Mouse (Mus musculus): ENCODE data around the gene Mthfsd. TPM values are rescaled to one million over a fixed set of nuclear protein-coding genes. Genes with fewer than 3 reads are reported as not detected.

Gene Mthfsd
- polyA plus RNA-seq, 1 experiment from 2014 or later, result 60.2 TPM

- peak; percentile 39 for ATAC-seq (ENCODE audit: low FRiP score)
- H3K27me3 ChIP-seq, result peaks cover 99% of the 10 kb centered on the region
- no peaks in the 10 kb centered on the region for H3K9me3 ChIP-seq
- H3K4me3 ChIP-seq (replicated peaks), result peak within 1 kb of the TSS; percentile 47
- peak within 1 kb of the TSS; percentile 86 for H3K4me2 ChIP-seq
- H3K4me1 ChIP-seq, result peaks cover 25% of the 10 kb centered on the region
- H3K9ac ChIP-seq, result peak within 1 kb of the TSS; percentile 38; the same call in 1 of the 2 replicates
- H3K36me3 ChIP-seq (replicated peaks), result no peaks in the 10 kb centered on the region
- no peak within 1 kb of the TSS for H3K27ac ChIP-seq
- under 1% methylated on average over 64 of the region's 83 CpGs for WGBS
Observed at GRCm38 (mm10) chr8:121084210-121084951, 23.8 kb downstream of the Mthfsd start, which contains the start of gene Foxf1. Gene Foxf1, plus strand, starts transcription at chr8:121084386.

DNA sequence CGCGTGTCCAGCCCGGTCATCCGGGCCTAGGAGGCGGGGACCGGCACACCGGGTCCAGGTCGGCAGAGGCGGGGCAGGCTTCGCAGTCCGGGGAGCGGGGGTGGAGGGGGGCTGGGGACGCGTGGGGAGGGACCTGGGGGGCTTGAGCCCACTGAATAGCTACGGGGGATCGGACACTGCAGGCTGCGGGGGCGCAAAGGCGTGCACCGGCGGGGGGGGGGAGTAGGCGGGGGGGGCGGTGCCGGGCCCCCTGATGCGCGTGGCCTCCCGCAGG lies 24.3 kb downstream of the Mthfsd start:
- H3K4me2 ChIP-seq, result peak overlapping the region; percentile 86
- peak overlapping the region; percentile 21; the same call in 1 of the 2 replicates for H3K9ac ChIP-seq
- peaks cover 25% of the 10 kb centered on the region for H3K4me1 ChIP-seq
- H3K27me3 ChIP-seq, result peaks cover 99% of the 10 kb centered on the region
- peak overlapping the region; percentile 47 for H3K4me3 ChIP-seq (replicated peaks)
- no peaks in the 10 kb centered on the region for H3K36me3 ChIP-seq (replicated peaks)
- 1% methylated on average over 20 of the region's 27 CpGs for WGBS
- ATAC-seq (ENCODE audit: low FRiP score), result no peak
- no peaks in the 10 kb centered on the region for H3K9me3 ChIP-seq
- H3K27ac ChIP-seq, result no peak overlapping the region

DNA sequence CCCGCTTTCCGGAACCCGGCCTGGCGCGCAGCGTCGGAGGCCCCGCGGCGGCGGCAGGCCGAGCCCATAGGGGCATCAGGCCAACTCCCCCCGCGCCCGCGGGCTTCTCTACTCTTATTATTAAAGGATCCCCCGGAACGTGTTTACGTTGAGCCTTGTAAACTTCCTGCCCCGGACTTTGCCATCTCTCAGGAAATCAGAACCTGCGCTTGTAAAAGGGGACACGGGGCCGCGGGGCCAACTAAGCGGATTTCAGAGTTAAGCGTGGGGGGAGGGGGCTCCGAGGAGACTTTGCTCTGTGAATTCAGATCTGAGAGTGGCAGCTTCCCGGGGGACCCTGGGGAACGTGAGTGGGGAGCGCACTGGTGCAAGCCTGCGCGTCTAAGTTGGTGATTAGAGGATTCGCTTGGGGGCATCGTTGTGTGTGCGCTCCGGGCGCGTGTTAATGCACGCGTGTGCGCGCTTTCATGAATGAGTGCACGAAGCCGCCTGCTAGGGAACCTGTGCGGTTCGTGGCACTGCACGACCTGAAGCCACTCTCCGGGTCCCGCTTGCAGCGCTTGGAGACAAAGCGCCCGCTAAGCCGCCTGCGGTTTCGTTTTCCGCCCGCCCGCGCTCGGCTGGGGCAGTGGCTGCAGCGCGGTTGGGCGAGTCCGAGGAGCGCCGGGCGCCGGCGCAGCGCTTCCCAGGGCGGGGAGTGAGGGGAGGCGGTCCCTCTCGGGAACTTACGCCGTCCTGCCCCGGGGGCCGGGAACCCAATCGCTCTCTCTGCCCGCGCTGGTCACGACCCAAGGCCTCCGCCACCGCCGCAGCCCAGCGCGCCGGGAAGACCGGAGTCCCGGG lies 24.9 kb downstream of the Mthfsd start:
- under 1% methylated on average over 89 of the region's 89 CpGs for WGBS
- peaks cover 99% of the 10 kb centered on the region for H3K27me3 ChIP-seq
- no peak overlapping the region for H3K27ac ChIP-seq
- no peaks in the 10 kb centered on the region for H3K9me3 ChIP-seq
- peak overlapping the region; percentile 47 for H3K4me3 ChIP-seq (replicated peaks)
- H3K36me3 ChIP-seq (replicated peaks), result no peaks in the 10 kb centered on the region
- peak overlapping the region; percentile 21; the same call in 1 of the 2 replicates for H3K9ac ChIP-seq
- H3K4me1 ChIP-seq, result peaks cover 25% of the 10 kb centered on the region
- H3K4me2 ChIP-seq, result peak overlapping the region; percentile 86
- ATAC-seq (ENCODE audit: low FRiP score), result no peak

DNA sequence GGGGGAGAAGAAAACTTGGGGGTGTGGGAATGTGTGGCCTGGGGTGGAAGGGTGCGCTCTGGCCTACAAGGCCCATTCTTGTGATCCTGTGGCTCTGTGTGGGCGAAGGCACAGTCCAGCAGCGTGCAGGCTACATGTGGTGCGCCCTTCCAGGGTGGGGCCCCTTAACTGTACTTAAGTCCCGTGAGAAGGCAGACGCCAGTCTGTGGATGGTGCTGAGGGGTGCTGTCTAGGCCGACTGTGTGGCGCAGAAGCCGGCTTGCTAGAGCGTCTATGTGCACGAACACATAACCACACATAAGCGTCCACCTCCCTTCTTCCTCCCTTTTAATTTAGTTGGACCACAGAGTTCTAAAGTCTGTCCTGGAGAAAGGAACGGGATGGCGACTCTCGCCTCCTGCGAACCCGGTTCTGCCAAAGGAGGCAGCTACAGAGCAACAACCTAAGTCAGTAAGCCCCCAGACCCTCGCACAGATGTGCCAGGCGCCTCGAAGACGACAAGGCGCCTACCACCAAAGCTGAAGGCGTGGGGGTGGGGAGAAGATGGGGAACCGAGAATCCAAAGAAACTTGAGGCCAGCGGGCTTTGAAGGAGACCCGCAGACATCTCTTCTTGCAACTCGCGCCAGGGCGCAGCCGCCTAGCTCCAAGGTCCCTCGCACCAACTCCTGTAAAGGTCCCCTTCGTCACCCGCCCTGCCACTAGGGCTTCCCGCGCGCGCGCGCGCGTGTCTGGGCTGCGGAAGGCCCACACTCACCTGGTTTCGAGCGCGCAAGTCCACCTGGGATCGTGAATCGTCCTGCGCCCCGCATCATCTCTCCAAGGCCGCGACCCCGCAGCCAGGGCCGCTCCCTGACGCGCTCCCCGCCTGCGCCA lies 25.7 kb downstream of the Mthfsd start:
- ATAC-seq (ENCODE audit: low FRiP score), result no peak
- Histone ChIP-seq H3K4me2 (peak overlapping the region; percentile 86), H3K4me1 (peaks cover 25% of the 10 kb centered on the region), H3K4me3 (replicated peaks) (peak overlapping the region; percentile 47), H3K36me3 (replicated peaks) (no peaks in the 10 kb centered on the region), H3K9ac (no peak overlapping the region), H3K27ac (no peak overlapping the region), H3K27me3 (peaks cover 100% of the 10 kb centered on the region), H3K9me3 (no peaks in the 10 kb centered on the region)
- WGBS, result under 1% methylated on average over 56 of the region's 57 CpGs

- under 1% methylated on average over 7 of the region's 7 CpGs for WGBS
- Histone ChIP-seq H3K4me2 (no peak overlapping the region), H3K36me3 (replicated peaks) (no peaks in the 10 kb centered on the region), H3K9ac (no peak overlapping the region), H3K4me3 (replicated peaks) (no peak overlapping the region), H3K4me1 (peaks cover 25% of the 10 kb centered on the region), H3K27ac (no peak overlapping the region), H3K9me3 (no peaks in the 10 kb centered on the region), H3K27me3 (peaks cover 100% of the 10 kb centered on the region)
- ATAC-seq (ENCODE audit: low FRiP score), result no peak
Observed at GRCm38 (mm10) chr8:121081398-121081797, 26.8 kb downstream of the Mthfsd start.

GRCm38 (mm10) chr8:121080361-121081090 lies 27.7 kb downstream of the Mthfsd start:
- Histone ChIP-seq H3K4me3 (replicated peaks) (no peak overlapping the region), H3K9ac (no peak overlapping the region), H3K27ac (no peak overlapping the region), H3K36me3 (replicated peaks) (no peaks in the 10 kb centered on the region), H3K27me3 (peaks cover 100% of the 10 kb centered on the region), H3K4me2 (no peak overlapping the region), H3K9me3 (no peaks in the 10 kb centered on the region), H3K4me1 (peaks cover 25% of the 10 kb centered on the region)
- ATAC-seq (ENCODE audit: low FRiP score), result no peak
- under 1% methylated on average over 49 of the region's 49 CpGs for WGBS

DNA sequence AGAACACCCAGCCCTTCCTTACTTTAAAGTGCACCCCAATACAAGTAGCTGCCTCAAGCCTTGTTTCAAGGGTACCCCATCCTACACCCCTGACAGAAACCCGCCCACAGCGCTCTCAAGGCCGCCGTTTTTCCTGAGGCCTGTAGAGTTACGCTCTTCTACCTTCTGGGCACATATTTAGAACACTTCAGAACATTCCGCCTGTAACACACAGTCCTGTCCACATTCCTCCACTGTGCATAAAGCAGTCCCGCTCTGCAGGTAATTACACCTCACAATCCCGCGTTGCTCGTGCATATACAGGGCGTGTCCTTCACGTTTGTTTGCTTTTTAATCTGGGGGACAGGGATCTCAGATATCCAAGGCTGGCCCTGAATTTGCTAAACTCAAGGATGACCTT lies 28.2 kb downstream of the Mthfsd start:
- H3K4me2 ChIP-seq, result no peak overlapping the region
- H3K9me3 ChIP-seq, result no peaks in the 10 kb centered on the region
- no peak overlapping the region for H3K27ac ChIP-seq
- WGBS, result under 1% methylated on average over 12 of the region's 12 CpGs
- no peak for ATAC-seq (ENCODE audit: low FRiP score)
- no peak overlapping the region for H3K9ac ChIP-seq
- peaks cover 23% of the 10 kb centered on the region for H3K4me1 ChIP-seq
- peaks cover 100% of the 10 kb centered on the region for H3K27me3 ChIP-seq
- H3K4me3 ChIP-seq (replicated peaks), result no peak overlapping the region
- H3K36me3 ChIP-seq (replicated peaks), result no peaks in the 10 kb centered on the region

DNA sequence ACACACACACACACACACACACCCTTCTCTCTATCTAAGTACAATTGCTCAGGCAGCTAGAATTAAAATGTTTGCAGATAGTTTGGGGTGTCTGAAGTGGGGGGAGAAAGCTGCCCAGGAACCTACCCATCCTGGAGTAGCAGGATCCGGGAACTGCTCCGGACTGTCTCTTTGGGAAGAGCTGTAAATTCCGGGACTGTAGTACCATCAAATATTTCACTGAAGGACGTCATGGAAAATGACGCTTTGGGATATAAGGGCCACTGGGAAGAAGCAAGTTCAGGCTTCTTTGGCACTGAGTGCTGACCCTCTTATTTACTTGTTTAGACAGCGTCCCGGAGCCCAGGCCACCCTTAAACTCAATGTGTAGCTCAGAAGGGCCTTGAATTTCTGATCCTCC lies 29.0 kb downstream of the Mthfsd start:
- Histone ChIP-seq H3K4me2 (no peak overlapping the region), H3K27ac (no peak overlapping the region), H3K9me3 (no peaks in the 10 kb centered on the region), H3K9ac (no peak overlapping the region), H3K36me3 (replicated peaks) (no peaks in the 10 kb centered on the region), H3K27me3 (peaks cover 100% of the 10 kb centered on the region), H3K4me1 (peaks cover 16% of the 10 kb centered on the region), H3K4me3 (replicated peaks) (no peak overlapping the region)
- ATAC-seq (ENCODE audit: low FRiP score), result no peak
- WGBS, result 2% methylated on average over 7 of the region's 7 CpGs

- peaks cover 14% of the 10 kb centered on the region for H3K4me1 ChIP-seq
- ATAC-seq (ENCODE audit: low FRiP score), result no peak
- 3% methylated on average over 14 of the region's 14 CpGs for WGBS
- H3K36me3 ChIP-seq (replicated peaks), result no peaks in the 10 kb centered on the region
- H3K9ac ChIP-seq, result no peak overlapping the region
- no peak overlapping the region for H3K4me2 ChIP-seq
- no peaks in the 10 kb centered on the region for H3K9me3 ChIP-seq
- H3K27ac ChIP-seq, result no peak overlapping the region
- peaks cover 100% of the 10 kb centered on the region for H3K27me3 ChIP-seq
- no peak overlapping the region for H3K4me3 ChIP-seq (replicated peaks)
Observed at GRCm38 (mm10) chr8:121078721-121079120, 29.5 kb downstream of the Mthfsd start.

- Histone ChIP-seq H3K4me2 (no peak overlapping the region), H3K9ac (no peak overlapping the region), H3K4me1 (peaks cover 10% of the 10 kb centered on the region), H3K36me3 (replicated peaks) (no peaks in the 10 kb centered on the region), H3K9me3 (no peaks in the 10 kb centered on the region), H3K27ac (no peak overlapping the region), H3K27me3 (peaks cover 100% of the 10 kb centered on the region), H3K4me3 (replicated peaks) (no peak overlapping the region)
- ATAC-seq (ENCODE audit: low FRiP score), result no peak
- WGBS, result 2% methylated on average over 7 of the region's 7 CpGs
Observed at GRCm38 (mm10) chr8:121076555-121076954, 31.6 kb downstream of the Mthfsd start.

DNA sequence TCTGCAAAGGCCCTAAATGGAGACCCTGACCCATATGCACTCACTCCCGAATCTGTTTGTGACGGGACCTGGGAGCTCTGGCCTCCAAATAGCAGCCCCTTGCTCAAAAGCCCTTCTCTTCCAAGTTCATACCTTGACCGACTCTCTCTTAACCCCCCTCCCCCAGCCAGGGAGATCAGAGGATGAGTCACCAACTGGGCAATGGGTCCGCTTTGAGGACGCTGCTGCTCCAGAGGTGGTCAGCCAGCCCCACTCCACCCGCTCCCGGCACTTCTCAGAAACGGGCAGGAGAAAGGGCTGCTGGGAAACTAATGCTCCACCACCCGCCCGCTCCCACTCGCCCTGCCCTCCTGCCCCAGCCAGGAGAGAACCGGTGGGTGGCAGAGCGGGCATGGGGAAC lies 32.3 kb downstream of the Mthfsd start:
- H3K4me2 ChIP-seq, result no peak overlapping the region
- no peaks in the 10 kb centered on the region for H3K9me3 ChIP-seq
- H3K36me3 ChIP-seq (replicated peaks), result no peaks in the 10 kb centered on the region
- no peak overlapping the region for H3K27ac ChIP-seq
- WGBS, result 1% methylated on average over 13 of the region's 13 CpGs
- no peak for ATAC-seq (ENCODE audit: low FRiP score)
- no peak overlapping the region for H3K4me3 ChIP-seq (replicated peaks)
- peaks cover 100% of the 10 kb centered on the region for H3K27me3 ChIP-seq
- peaks cover 12% of the 10 kb centered on the region for H3K4me1 ChIP-seq
- H3K9ac ChIP-seq, result no peak overlapping the region

DNA sequence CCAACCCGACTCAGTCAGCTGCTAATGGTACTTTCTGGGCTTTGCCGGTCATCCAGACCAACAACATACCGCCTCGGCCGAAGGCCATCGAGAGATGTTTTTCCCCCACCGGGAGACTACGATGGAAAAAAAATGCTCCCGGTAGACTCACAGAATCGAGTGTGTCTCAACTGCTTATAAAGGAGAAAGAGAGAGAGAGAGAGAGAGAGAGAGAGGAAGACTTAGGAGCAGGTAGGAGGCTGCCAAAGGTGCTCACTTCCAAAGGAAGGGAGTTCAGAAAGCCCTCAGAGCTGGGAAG lies 33.4 kb downstream of the Mthfsd start:
- 2% methylated on average over 10 of the region's 10 CpGs for WGBS
- H3K4me3 ChIP-seq (replicated peaks), result no peak overlapping the region
- H3K27ac ChIP-seq, result no peak overlapping the region
- no peak for ATAC-seq (ENCODE audit: low FRiP score)
- H3K36me3 ChIP-seq (replicated peaks), result no peaks in the 10 kb centered on the region
- peaks cover 100% of the 10 kb centered on the region for H3K27me3 ChIP-seq
- no peak overlapping the region for H3K4me2 ChIP-seq
- no peak overlapping the region for H3K9ac ChIP-seq
- peaks cover 12% of the 10 kb centered on the region for H3K4me1 ChIP-seq
- H3K9me3 ChIP-seq, result no peaks in the 10 kb centered on the region
